Mouse (Mus musculus) heart, embryonic 16.5 days (tissue): ENCODE data around the gene Smg9. TPM values are rescaled to one million over a fixed set of nuclear protein-coding genes. Genes with fewer than 3 reads are reported as not detected.

Experiments used
- ATAC-seq: fragments of 200-750 bp; cut with Nextera tagmentation; replicated peaks from 2 replicates; pipeline ENCODE4 v1.8.0; 2017; ENCODE audit warnings: moderate number of reproducible peaks; ENCODE audit not compliant: insufficient read depth, low FRiP score; ENCODE audit errors: extremely low read depth
- H3K27ac ChIP-seq: fragments of 300-500 bp; sonication (generic); 2 replicates; pipeline ENCODE4 v1.5.1; 2014; ENCODE audit warnings: mild to moderate bottlenecking, low read length, control low read depth, moderate library complexity
- H3K27me3 ChIP-seq: fragments of 300-500 bp; sonication (generic); 2 replicates; pipeline ENCODE4 v1.6.1; 2014; ENCODE audit warnings: low read length, mixed read lengths; ENCODE audit not compliant: control insufficient read depth, insufficient read depth
- H3K36me3 ChIP-seq: fragments of 300-500 bp; sonication (generic); 2 replicates; pipeline ENCODE4 v1.6.1; 2014; ENCODE audit not compliant: control insufficient read depth, insufficient read depth
- H3K4me1 ChIP-seq: fragments of 300-500 bp; sonication (generic); 2 replicates; pipeline ENCODE4 v1.6.1; 2014; ENCODE audit warnings: low read length, mixed read lengths; ENCODE audit not compliant: control insufficient read depth, insufficient read depth
- H3K4me2 ChIP-seq: fragments of 300-500 bp; sonication (generic); 2 replicates; pipeline ENCODE4 v1.6.1; 2014; ENCODE audit warnings: low read depth, mild to moderate bottlenecking, control low read depth, low read length
- H3K4me3 ChIP-seq: fragments of 300-500 bp; sonication (generic); 2 replicates; pipeline ENCODE4 v1.5.1; 2014; ENCODE audit warnings: mild to moderate bottlenecking, control low read depth, low read length
- H3K9ac ChIP-seq: fragments of 300-500 bp; sonication (generic); 2 replicates; pipeline ENCODE4 v1.6.1; 2014; ENCODE audit warnings: low read length, control low read depth
- H3K9me3 ChIP-seq: fragments of 300-500 bp; sonication (generic); replicated peaks from 2 replicates; pipeline ENCODE4 v1.6.1; 2016; ENCODE audit warnings: low read length; ENCODE audit not compliant: control insufficient read depth
- WGBS: fragments of 180-500 bp; shearing (Covaris S2); extraction: QIAGEN DNeasy Blood & Tissue Kit; methylation state at CpG from one replicate; pipeline ENCODE4 v1.1.7; 2014; 5-methylcytosine and 5-hydroxymethylcytosine counted together
- polyA plus RNA-seq: library from polyadenylated mRNA; unstranded; fragments of >200 nt; fragmentation: Nextera tagmentation; extraction: Ambion mirVana; gene quantifications from 2 replicates; pipeline ENCODE4 v1.2.1, GENCODE M21; 2015

Smg9 gene
- polyA plus RNA-seq, 1 experiment from 2014 or later: 20.5 TPM

GRCm38 (mm10) chr7:24428725-24429124, 29.3 kb downstream of the Smg9 start:
- Histone ChIP-seq H3K36me3 (no peaks in the 10 kb centered on the region), H3K4me3 (no peak overlapping the region)
- ATAC-seq: no peak

GRCm38 (mm10) chr7:24429413-24430112, 30.1 kb downstream of the Smg9 start:
- Histone ChIP-seq H3K27me3 (peaks cover 21% of the 10 kb centered on the region), H3K9ac (peak overlapping the region; percentile 10), H3K4me2 (peak overlapping the region; percentile 38), H3K36me3 (no peaks in the 10 kb centered on the region), H3K27ac (peak overlapping the region; percentile 80), H3K4me3 (no peak overlapping the region), H3K9me3 (no peaks in the 10 kb centered on the region), H3K4me1 (peaks cover 13% of the 10 kb centered on the region)
- 35% methylated on average over 16 of the region's 16 CpGs for WGBS
- peak; percentile 74 for ATAC-seq

More at GRCm38 (mm10) chr7:24428725-24429124, 29.3 kb downstream of the Smg9 start:
- Histone ChIP-seq H3K9ac (no peak overlapping the region), H3K4me2 (no peak overlapping the region), H3K4me1 (peaks cover 21% of the 10 kb centered on the region), H3K9me3 (no peaks in the 10 kb centered on the region), H3K27me3 (peaks cover 21% of the 10 kb centered on the region), H3K27ac (no peak overlapping the region)
- WGBS: 92% methylated on average over 5 of the region's 5 CpGs

GRCm38 (mm10) chr7:24430551-24431345, 31.3 kb downstream of the Smg9 start:
- Histone ChIP-seq H3K27ac (no peak overlapping the region), H3K36me3 (no peaks in the 10 kb centered on the region), H3K4me2 (no peak overlapping the region), H3K9ac (no peak overlapping the region), H3K4me1 (peaks cover 8% of the 10 kb centered on the region), H3K4me3 (no peak overlapping the region), H3K27me3 (peaks cover 21% of the 10 kb centered on the region), H3K9me3 (no peaks in the 10 kb centered on the region)
- no peak for ATAC-seq
- WGBS: 92% methylated on average over 15 of the region's 15 CpGs

- no peak overlapping the region for H3K9ac ChIP-seq
- no peaks in the 10 kb centered on the region for H3K36me3 ChIP-seq
- no peak for ATAC-seq
- H3K27me3 ChIP-seq: peaks cover 21% of the 10 kb centered on the region
- no peak overlapping the region for H3K27ac ChIP-seq
- H3K4me1 ChIP-seq: peaks cover 8% of the 10 kb centered on the region
- H3K4me3 ChIP-seq: no peak overlapping the region
- 31% methylated on average over 11 of the region's 11 CpGs for WGBS
- no peak overlapping the region for H3K4me2 ChIP-seq
- H3K9me3 ChIP-seq: no peaks in the 10 kb centered on the region
Observed at GRCm38 (mm10) chr7:24431713-24432112, 32.3 kb downstream of the Smg9 start.

- Histone ChIP-seq H3K36me3 (no peaks in the 10 kb centered on the region), H3K9ac (no peak overlapping the region), H3K4me1 (peaks cover 11% of the 10 kb centered on the region), H3K4me3 (no peak overlapping the region), H3K4me2 (no peak overlapping the region), H3K27ac (no peak overlapping the region), H3K9me3 (no peaks in the 10 kb centered on the region), H3K27me3 (peaks cover 21% of the 10 kb centered on the region)
- WGBS: 72% methylated on average over 5 of the region's 5 CpGs
- ATAC-seq: no peak
Observed at GRCm38 (mm10) chr7:24435305-24435704, 35.9 kb downstream of the Smg9 start.

- Histone ChIP-seq H3K4me1 (peaks cover 11% of the 10 kb centered on the region), H3K36me3 (no peaks in the 10 kb centered on the region), H3K9me3 (no peaks in the 10 kb centered on the region), H3K4me2 (peak overlapping the region; percentile 33; the same call in 1 of the 2 replicates), H3K27me3 (peaks cover 8% of the 10 kb centered on the region), H3K27ac (peak overlapping the region; percentile 79), H3K4me3 (no peak overlapping the region), H3K9ac (0 out of 2 replicates have a peak overlapping the region, but pooled peaks have one; percentile 40)
- peak; percentile 54; the same call in 1 of the 2 replicates for ATAC-seq
- whole genome bisulfite sequencing: 31% methylated on average over 10 of the region's 10 CpGs
Observed at GRCm38 (mm10) chr7:24437981-24438380, 38.6 kb downstream of the Smg9 start.

GRCm38 (mm10) chr7:24439191-24439590, 39.8 kb downstream of the Smg9 start:
- H3K4me2 ChIP-seq: no peak overlapping the region
- no peak overlapping the region for H3K9ac ChIP-seq
- no peaks in the 10 kb centered on the region for H3K27me3 ChIP-seq
- H3K9me3 ChIP-seq: no peaks in the 10 kb centered on the region
- no peaks in the 10 kb centered on the region for H3K36me3 ChIP-seq
- H3K27ac ChIP-seq: no peak overlapping the region
- WGBS: 84% methylated on average over 6 of the region's 6 CpGs
- no peak overlapping the region for H3K4me3 ChIP-seq
- H3K4me1 ChIP-seq: peaks cover 11% of the 10 kb centered on the region
- no peak for ATAC-seq

GRCm38 (mm10) chr7:24439891-24440290, 40.5 kb downstream of the Smg9 start:
- Histone ChIP-seq H3K9ac (no peak overlapping the region), H3K36me3 (no peaks in the 10 kb centered on the region), H3K4me1 (peaks cover 11% of the 10 kb centered on the region), H3K27me3 (no peaks in the 10 kb centered on the region), H3K9me3 (no peaks in the 10 kb centered on the region), H3K4me2 (no peak overlapping the region), H3K27ac (no peak overlapping the region), H3K4me3 (no peak overlapping the region)
- no peak for ATAC-seq
- WGBS: 62% methylated on average over 7 of the region's 7 CpGs

- peak; percentile 38; the same call in 1 of the 2 replicates for ATAC-seq
- no peaks in the 10 kb centered on the region for H3K27me3 ChIP-seq
- no peak overlapping the region for H3K4me2 ChIP-seq
- no peak overlapping the region for H3K9ac ChIP-seq
- H3K36me3 ChIP-seq: no peaks in the 10 kb centered on the region
- peaks cover 11% of the 10 kb centered on the region for H3K4me1 ChIP-seq
- no peak overlapping the region for H3K4me3 ChIP-seq
- WGBS: 18% methylated on average over 1 of the region's 1 CpGs
- no peaks in the 10 kb centered on the region for H3K9me3 ChIP-seq
- H3K27ac ChIP-seq: no peak overlapping the region
Observed at GRCm38 (mm10) chr7:24441785-24442184, 42.4 kb downstream of the Smg9 start.
